Mouse (Mus musculus) stomach, embryonic 16.5 days (tissue): ENCODE measurements around the gene Dhrs13. TPM values are rescaled to one million over a fixed set of nuclear protein-coding genes. Genes with fewer than 3 reads are reported as not detected.

ENCODE experiments used
- ATAC-seq: fragments of 200-750 bp; cut with Nextera tagmentation; 2 replicates; pipeline ENCODE4 v1.8.0; 2017; ENCODE audit warnings: moderate number of reproducible peaks, moderate TSS enrichment; ENCODE audit not compliant: insufficient read depth, low FRiP score
- H3K27ac ChIP-seq: fragments of 300-500 bp; sonication (generic); 2 replicates; pipeline ENCODE4 v1.5.1; 2014; ENCODE audit warnings: low read length
- H3K27me3 ChIP-seq: fragments of 300-500 bp; sonication (generic); 2 replicates; pipeline ENCODE4 v1.6.1; 2014; ENCODE audit warnings: low read length, control low read depth, mixed read lengths; ENCODE audit not compliant: control insufficient read depth, insufficient read depth
- H3K36me3 ChIP-seq: fragments of 300-500 bp; sonication (generic); 2 replicates; pipeline ENCODE4 v1.6.1; 2014; ENCODE audit warnings: low read length; ENCODE audit not compliant: control insufficient read depth, insufficient read depth
- H3K4me1 ChIP-seq: fragments of 300-500 bp; sonication (generic); 2 replicates; pipeline ENCODE4 v1.6.1; 2014; ENCODE audit warnings: low read length, control low read depth, mixed read lengths; ENCODE audit not compliant: control insufficient read depth, insufficient read depth
- H3K4me2 ChIP-seq: fragments of 300-500 bp; sonication (generic); 2 replicates; pipeline ENCODE4 v1.6.1; 2014; ENCODE audit warnings: low read depth, low read length, mixed read lengths
- H3K4me3 ChIP-seq: fragments of 300-500 bp; sonication (generic); replicated peaks from 2 replicates; pipeline ENCODE4 v1.5.1; 2014; ENCODE audit warnings: mild to moderate bottlenecking, low read length
- H3K9ac ChIP-seq: fragments of 300-500 bp; sonication (generic); 2 replicates; pipeline ENCODE4 v1.6.1; 2014; ENCODE audit warnings: low read length
- H3K9me3 ChIP-seq: fragments of 300-500 bp; sonication (generic); replicated peaks from 2 replicates; pipeline ENCODE4 v1.6.1; 2016; ENCODE audit warnings: low read length, control low read depth; ENCODE audit not compliant: control insufficient read depth
- WGBS: fragments of 180-500 bp; shearing (Covaris S2); extraction: QIAGEN DNeasy Blood & Tissue Kit; methylation state at CpG from one replicate; pipeline ENCODE4 v1.1.7; 2014; 5-methylcytosine and 5-hydroxymethylcytosine counted together
- polyA plus RNA-seq: library from polyadenylated mRNA; unstranded; fragments of >200 nt; fragmentation: Nextera tagmentation; extraction: Ambion mirVana; gene quantifications from 2 replicates; pipeline ENCODE4 v1.2.1, GENCODE M21; 2015

Dhrs13 gene
- polyA plus RNA-seq = 12.1 and 13.8 TPM in 2 replicates

DNA sequence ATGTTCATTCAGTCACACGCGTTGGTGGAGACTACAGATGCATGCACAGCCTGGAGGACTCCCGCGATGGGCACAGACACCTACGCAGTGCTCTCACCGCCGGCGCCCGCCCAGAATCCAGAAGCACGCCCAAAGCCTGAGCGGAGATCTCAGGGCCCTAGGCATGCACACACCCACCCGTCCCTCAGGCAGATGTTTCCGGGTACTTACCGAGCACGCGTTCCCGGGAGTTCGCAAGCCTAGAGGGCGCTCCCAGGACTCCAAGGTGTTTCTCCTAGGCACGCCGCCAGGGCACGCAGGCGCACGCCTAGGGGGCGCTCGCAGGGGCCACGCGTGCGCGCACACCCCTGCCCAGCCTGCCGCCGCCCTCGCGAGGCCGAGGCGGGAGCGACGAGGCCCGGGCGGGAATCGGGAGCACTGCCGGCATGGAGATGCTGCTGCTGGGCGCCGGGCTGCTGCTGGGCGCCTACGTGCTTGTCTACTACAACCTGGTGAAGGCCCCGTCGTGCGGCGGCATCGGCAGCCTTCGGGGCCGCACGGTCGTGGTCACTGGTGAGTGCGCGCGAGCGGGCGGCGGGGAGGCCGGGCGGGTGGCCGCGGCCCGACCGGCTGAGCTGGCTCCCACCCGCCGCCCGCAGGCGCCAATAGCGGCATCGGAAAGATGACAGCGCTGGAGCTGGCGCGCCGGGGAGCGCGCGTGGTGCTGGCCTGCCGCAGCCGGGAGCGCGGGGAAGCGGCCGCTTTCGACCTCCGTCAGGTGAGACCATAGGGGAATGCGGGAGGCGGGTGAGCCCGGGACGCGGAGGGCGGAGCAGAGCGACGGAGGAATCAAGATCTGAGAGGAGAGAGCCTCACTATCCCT, at the start of gene Dhrs13:
Gene Dhrs13, plus strand, starts transcription at position 334 of the 862 bp plus-strand sequence.
- Histone ChIP-seq H3K4me1 (peaks cover 12% of the 10 kb centered on the region), H3K27me3 (no peaks in the 10 kb centered on the region), H3K4me3 (peak within 1 kb of the TSS; percentile 73), H3K9me3 (no peaks in the 10 kb centered on the region), H3K9ac (peak within 1 kb of the TSS; percentile 87), H3K36me3 (0 out of 2 replicates have a peak, but pooled peaks cover 4% of the 10 kb centered on the region), H3K27ac (peak within 1 kb of the TSS; percentile 86), H3K4me2 (peak within 1 kb of the TSS; percentile 85)
- peak; percentile 93 for ATAC-seq
- WGBS = under 1% methylated on average over 92 of the region's 96 CpGs

DNA sequence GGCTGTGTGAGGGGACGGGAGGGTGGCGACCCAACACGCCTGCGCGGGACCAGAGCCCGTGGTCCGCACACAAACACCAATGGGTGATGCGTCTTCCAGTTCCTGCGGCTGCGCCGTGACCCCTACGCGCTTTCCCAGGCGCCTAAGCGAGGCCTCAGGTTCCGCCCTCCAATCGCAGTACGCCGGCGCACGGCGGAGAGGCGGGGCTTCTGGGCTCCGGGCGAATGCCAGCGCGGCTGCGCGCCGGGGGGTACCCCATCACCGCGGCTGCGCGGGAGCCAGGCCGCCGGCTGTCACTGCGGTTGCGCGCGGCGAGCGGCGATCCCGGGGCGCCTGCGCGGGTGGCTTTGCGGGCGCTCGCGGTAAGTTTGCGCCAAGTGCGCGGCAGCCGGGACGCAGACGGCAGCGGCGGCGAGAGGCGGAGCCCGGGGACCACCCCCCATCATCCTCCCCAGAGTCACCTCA, 49.6 kb upstream of the Dhrs13 start, which contains the start of gene Phf12:
Gene Phf12, plus strand, starts transcription at position 314 of the 465 bp plus-strand sequence.
- Histone ChIP-seq H3K4me1 (peaks cover 15% of the 10 kb centered on the region), H3K9me3 (no peaks in the 10 kb centered on the region), H3K36me3 (no peaks in the 10 kb centered on the region), H3K9ac (peak within 1 kb of the TSS; percentile 100), H3K27me3 (no peaks in the 10 kb centered on the region), H3K4me3 (peak within 1 kb of the TSS; percentile 100), H3K4me2 (peak within 1 kb of the TSS; percentile 91), H3K27ac (peak within 1 kb of the TSS; percentile 99)
- WGBS = under 1% methylated on average over 62 of the region's 62 CpGs
- peak; percentile 92 for ATAC-seq

DNA sequence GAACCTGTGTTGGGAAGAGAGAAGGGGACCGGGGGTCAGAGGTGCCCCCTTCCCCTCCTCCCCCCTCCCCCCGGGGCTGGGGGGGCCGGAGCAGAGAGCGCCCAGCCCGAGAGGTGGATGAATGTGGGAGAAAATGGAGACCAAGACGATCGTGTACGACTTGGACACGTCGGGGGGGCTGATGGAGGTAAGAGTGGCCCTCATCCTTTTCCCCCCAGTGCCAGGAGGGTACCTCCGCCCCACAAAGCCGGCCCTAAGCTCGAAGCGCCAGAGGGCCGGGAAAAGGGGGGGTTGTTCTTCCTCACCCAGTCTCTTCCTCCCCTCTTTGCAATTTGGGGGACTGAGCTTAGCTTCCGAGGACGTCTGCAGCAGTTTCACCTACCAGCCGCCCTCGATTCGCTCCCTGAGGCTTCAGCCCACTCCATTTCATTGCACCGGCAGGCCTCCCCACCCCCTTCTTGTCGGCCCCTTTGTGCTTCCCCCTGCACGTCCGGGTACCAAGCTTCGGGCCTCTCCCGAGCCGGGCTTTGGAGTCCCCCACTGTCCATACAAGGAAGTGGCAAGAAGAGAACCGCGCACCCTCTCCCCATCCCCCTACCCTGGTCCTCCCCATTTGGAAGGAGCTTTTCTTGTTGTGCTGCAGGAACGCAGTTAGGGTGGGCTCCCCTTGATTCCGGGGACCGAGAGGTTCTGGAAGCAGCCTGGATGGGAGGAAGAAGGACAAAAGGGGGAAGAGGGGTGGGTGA, 48.7 kb upstream of the Dhrs13 start:
- Histone ChIP-seq H3K4me2 (peak overlapping the region; percentile 91), H3K36me3 (no peaks in the 10 kb centered on the region), H3K9me3 (no peaks in the 10 kb centered on the region), H3K27ac (peak overlapping the region; percentile 96), H3K9ac (peak overlapping the region; percentile 100), H3K27me3 (no peaks in the 10 kb centered on the region), H3K4me3 (peak overlapping the region; percentile 100), H3K4me1 (peaks cover 15% of the 10 kb centered on the region)
- under 1% methylated on average over 32 of the region's 32 CpGs for WGBS
- no peak for ATAC-seq

DNA sequence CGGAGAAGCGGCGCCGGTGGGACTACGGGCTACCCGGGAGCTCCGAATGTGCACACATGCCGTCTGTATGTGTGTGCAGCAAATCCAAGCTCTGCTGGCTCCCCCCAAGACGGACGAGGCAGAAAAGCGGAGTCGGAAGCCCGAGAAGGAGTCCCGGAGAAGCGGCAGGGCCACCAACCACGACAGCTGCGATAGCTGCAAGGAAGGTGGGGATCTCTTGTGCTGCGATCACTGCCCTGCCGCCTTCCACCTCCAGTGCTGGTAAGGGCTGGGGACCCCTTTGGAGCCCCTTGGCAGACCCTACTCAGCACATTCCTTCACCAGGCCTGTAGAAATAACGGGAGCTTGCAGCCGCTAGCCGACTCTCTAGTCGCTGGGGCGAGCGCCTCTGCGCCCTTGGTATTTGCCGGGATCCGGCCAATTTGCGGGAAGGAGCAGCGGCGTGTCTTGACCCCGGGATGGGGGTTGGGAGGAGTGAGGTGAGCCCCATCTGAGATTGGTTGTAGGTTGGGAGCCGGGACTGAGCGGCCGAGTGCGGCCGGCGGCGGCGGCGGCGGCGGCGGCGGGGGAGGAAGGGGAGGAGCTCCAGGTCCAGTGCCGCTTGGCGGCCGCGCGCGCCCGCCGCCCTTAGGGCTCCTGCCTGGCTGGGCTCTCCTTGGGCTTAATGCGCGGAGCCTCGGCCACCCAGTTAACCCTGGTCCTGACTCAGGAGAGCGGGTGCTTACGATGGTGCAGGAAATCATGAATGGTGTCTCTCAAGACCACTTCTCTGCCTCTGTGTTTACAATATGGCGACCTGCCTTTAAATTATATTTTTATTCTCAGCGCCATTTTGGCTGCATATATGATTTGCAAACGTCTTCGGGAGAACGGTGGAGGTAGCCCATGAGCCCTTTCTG, 47.9 kb upstream of the Dhrs13 start:
- Histone ChIP-seq H3K27me3 (no peaks in the 10 kb centered on the region), H3K4me2 (peak overlapping the region; percentile 91), H3K9me3 (no peaks in the 10 kb centered on the region), H3K4me1 (peaks cover 15% of the 10 kb centered on the region), H3K9ac (peak overlapping the region; percentile 100), H3K36me3 (peaks cover 6% of the 10 kb centered on the region; the same call in 1 of the 2 replicates), H3K4me3 (peak overlapping the region; percentile 100), H3K27ac (peak overlapping the region; percentile 96)
- WGBS = under 1% methylated on average over 55 of the region's 63 CpGs
- no peak for ATAC-seq

DNA sequence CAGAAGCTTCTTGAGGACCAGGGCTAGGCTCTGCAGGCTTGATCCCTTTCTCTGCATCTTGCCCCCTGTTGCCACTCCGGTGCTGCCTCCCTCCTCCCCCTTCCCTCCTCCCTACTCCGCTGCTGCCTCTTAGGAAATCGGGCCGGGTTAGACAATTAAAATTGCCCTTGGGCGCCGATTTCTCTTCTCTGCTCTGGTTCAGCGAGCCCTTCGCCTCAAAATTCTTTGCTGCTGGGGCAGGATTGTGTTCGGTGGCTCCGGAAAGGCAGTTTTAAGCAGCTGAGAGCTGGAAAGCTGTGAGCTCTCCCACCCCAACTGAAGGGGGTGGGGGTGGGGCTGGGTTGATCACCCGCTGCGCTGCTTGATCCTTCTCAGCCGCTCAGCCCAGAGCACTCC, 47.2 kb upstream of the Dhrs13 start:
- no peaks in the 10 kb centered on the region for H3K9me3 ChIP-seq
- H3K4me2 ChIP-seq = peak overlapping the region; percentile 91
- H3K27me3 ChIP-seq = no peaks in the 10 kb centered on the region
- peaks cover 10% of the 10 kb centered on the region for H3K36me3 ChIP-seq
- H3K4me1 ChIP-seq = peaks cover 15% of the 10 kb centered on the region
- under 1% methylated on average over 13 of the region's 13 CpGs for WGBS
- peak overlapping the region; percentile 100 for H3K4me3 ChIP-seq
- ATAC-seq = no peak
- peak overlapping the region; percentile 96 for H3K27ac ChIP-seq
- H3K9ac ChIP-seq = peak overlapping the region; percentile 100

DNA sequence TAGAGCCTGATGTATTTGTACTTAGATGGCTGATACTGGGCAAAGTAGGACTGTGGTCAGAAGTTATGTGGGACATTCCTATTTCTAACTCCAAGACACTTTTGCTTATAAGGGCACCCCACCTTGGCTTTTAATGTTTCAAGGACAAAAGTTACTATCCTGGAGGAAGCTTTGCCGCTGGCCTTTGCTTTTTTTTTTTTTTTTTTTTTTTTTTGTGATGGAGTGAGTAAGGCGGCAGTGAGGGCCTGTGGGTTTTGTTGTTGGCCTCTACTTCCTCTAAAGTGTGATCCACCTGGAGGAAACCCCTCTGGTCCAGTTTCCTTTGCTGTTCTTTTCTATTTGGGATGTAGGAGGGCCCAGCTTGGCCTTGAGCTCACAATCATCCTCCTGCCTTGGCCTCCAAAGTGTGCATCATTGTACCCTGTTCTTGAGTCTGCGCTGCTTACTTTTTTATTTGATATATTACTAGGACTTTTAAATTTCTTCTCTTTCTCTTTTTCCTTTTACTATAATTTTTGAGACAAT, 46.5 kb upstream of the Dhrs13 start:
- no peaks in the 10 kb centered on the region for H3K9me3 ChIP-seq
- H3K4me3 ChIP-seq = peak overlapping the region; percentile 100
- peak overlapping the region; percentile 91 for H3K4me2 ChIP-seq
- no peaks in the 10 kb centered on the region for H3K27me3 ChIP-seq
- 73% methylated on average over 3 of the region's 3 CpGs for WGBS
- peak overlapping the region; percentile 96; the same call in 1 of the 2 replicates for H3K27ac ChIP-seq
- H3K36me3 ChIP-seq = peaks cover 10% of the 10 kb centered on the region
- H3K4me1 ChIP-seq = peaks cover 15% of the 10 kb centered on the region
- H3K9ac ChIP-seq = peak overlapping the region; percentile 100
- ATAC-seq = no peak

DNA sequence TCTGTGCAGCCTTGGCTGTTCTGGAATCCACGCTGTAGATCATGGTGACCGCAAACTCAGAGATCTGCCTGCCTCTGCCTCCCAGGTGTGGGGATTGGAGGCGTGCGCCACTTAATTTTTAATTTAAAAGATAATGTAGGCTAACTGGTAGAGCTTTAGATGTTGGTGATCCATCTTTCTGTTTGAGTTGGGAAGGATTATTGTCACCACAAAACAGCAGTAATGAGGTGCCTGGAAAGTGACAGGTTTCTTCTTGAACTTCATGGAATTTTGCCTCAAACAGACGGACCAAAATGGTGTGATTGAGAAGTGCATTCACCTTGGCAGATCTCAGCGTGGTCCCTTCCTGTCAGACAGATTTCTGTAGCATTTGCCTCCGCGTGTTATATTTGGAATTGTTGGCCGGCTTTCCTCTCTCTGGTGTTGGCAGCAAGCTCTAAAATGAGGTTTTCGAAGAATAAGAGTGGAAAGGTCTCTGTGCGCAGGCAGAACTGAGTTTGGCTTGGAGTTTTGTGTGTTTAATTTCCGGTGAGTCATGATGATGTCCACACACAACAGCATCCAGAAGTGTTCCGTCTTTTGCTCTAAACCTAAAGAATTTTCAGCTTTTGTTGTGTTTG, 42.9 kb upstream of the Dhrs13 start:
- Histone ChIP-seq H3K27ac (no peak overlapping the region), H3K9me3 (no peaks in the 10 kb centered on the region), H3K4me2 (no peak overlapping the region), H3K4me3 (no peak overlapping the region), H3K27me3 (no peaks in the 10 kb centered on the region), H3K36me3 (peaks cover 16% of the 10 kb centered on the region), H3K9ac (no peak overlapping the region), H3K4me1 (peaks cover 11% of the 10 kb centered on the region)
- 85% methylated on average over 13 of the region's 13 CpGs for WGBS
- no peak for ATAC-seq

DNA sequence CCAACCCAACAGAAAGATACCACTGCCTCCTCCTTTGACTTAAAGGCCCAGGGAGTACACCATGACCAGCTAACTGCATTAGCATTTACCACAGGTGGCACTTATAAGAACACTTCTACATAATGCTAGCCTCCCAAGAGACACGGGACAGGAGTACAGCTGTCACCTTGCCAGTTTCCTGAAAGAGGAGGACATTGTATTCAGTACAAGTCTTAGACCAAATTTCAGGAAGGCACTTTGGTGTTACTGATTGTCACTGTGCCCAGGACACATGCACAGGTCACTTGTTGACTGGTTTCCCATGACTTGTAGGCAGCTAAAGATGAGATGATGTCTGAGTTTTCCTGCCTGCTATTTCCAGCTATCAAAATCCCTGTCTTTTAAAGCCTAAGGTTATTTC, 36.5 kb upstream of the Dhrs13 start:
- no peak overlapping the region for H3K4me3 ChIP-seq
- no peaks in the 10 kb centered on the region for H3K4me1 ChIP-seq
- H3K27me3 ChIP-seq = no peaks in the 10 kb centered on the region
- 75% methylated on average over 1 of the region's 1 CpGs for WGBS
- no peak for ATAC-seq
- H3K4me2 ChIP-seq = no peak overlapping the region
- H3K9ac ChIP-seq = no peak overlapping the region
- no peak overlapping the region for H3K27ac ChIP-seq
- H3K36me3 ChIP-seq = peaks cover 6% of the 10 kb centered on the region; the same call in 1 of the 2 replicates
- no peaks in the 10 kb centered on the region for H3K9me3 ChIP-seq
